Mouse (Mus musculus): ENCODE results near the gene Hacl1. TPM values are rescaled to one million over a fixed set of nuclear protein-coding genes. Genes with fewer than 3 reads are reported as not detected.

The Hacl1 gene
- total RNA-seq, 2 experiments from 2014 or later = 10.9 to 12.3 TPM

DNA sequence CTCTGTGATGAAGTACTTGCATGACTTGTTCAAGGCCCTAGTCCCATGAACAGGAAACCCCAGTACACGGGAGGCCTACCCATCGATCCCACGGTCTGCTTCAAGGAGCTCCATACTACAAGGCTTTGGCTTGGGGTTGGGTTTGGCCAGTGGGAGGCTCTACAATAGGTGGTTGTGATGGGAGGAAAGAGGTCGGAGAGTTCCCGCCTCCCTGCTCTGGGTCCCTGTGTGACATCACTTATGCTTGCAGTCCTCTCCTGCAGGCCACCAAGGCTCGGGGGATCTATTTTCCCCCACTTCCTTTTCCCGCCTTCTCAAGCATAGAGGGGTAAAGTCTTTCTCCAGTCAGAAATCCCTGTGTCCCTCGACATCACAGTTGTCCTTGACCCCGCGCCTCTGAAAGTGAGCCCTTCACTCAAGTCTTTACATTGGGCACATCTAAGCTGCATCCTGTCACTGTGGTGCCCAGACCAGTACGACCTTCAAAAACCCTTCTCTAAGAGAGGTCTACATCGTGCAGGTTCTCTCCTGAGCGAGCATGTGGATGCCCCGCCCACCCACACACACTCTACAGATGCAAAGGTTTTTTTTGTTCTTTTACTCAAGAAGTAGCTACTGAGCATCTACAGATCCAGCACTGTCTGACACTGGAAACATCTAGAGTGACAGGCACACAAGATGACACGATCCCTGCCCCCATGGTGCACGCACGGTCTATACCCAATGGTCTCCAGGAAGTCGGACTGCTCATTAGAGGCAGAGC is 66.0 kb downstream of the Hacl1 start:
- DNase-seq = no peak

DNA sequence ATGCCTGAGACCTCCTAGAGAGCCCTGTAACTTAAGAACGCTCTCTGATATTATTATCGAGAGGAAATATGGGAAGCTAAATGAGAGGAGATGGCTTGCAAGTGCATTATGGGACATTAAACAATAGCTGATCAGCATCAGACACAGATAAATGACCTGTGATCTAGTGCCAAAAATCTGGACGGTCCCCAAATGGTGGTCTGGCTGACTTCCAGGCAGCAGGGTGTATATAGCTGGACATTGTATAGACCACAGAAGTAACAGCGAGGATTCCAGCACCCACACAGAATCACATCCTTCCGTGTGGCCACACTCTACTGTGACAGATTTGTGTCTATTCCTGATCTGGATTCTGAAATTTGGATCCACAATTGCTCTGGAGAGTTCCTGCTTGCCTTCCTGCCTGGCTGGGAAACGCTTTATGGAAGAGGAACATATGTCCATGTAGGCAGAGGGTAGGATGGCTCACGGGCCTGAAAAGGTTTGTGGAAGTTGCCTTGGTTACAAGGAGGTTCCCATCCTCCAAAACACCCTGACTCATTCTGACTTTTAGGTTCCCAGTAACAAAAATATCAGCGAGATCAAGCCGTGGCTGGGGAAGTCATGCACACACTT is 68.4 kb downstream of the Hacl1 start:
- no peak for DNase-seq

- DNase-seq = no peak
Observed at GRCm38 (mm10) chr14:31571419-31571818, 69.7 kb downstream of the Hacl1 start.

GRCm38 (mm10) chr14:31570131-31570951 is 70.7 kb downstream of the Hacl1 start:
- DNase-seq = no peak

- no peak for DNase-seq
Observed at GRCm38 (mm10) chr14:31569151-31569631, 71.9 kb downstream of the Hacl1 start.

GRCm38 (mm10) chr14:31565478-31566212 is 75.4 kb downstream of the Hacl1 start:
- no peak for DNase-seq

- peak; percentile 29 for DNase-seq
Observed at GRCm38 (mm10) chr14:31564452-31565179, 76.5 kb downstream of the Hacl1 start.

DNA sequence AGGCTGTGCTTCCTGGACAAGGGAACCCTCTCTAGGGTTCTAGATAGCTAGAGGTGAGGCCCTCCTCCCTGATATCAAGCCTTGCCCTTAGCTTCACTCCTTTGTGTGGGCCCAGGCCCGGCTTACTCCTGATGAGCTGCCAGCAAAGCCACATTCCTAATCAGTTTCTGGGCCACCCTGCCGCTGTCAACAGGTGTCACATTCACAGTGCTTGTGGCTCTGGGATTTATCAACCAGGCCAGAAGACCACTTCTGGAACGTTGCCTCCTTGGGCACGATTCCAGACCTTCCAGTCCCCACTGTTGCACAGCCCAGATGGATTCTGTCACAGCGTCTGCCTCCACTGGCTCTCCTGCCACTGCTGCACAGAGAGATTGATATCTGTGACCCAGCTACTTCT is 80.2 kb downstream of the Hacl1 start:
- DNase-seq = peak; percentile 46

- no peak for DNase-seq
Observed at GRCm38 (mm10) chr14:31559216-31559615, 81.9 kb downstream of the Hacl1 start.

- DNase-seq = no peak
Observed at GRCm38 (mm10) chr14:31557784-31558183, 83.3 kb downstream of the Hacl1 start.

DNA sequence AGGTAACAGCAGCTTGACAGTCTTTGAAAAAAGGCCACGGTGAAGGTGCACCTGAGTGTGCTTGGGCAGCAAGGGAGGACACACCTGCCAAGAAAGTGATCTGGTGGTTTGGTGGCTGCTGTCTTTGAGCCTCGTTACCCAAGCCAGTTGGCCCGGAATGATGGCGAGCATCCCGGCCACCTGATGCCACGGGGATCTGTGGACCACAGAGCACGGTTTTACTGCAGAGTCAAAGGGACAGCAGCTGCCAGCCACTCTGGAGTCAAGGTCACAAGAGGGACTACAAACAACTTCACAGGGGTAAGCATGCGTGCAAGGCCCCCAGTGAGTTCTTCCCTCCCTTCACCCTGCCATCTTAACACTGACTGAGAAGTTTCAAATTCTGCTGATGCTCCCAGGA is 83.8 kb downstream of the Hacl1 start:
- DNase-seq = peak; percentile 63

- DNase-seq = no peak
Observed at GRCm38 (mm10) chr14:31556526-31557260, 84.4 kb downstream of the Hacl1 start.

- peak; percentile 39 for DNase-seq
Observed at GRCm38 (mm10) chr14:31555963-31556434, 85.1 kb downstream of the Hacl1 start.

DNA sequence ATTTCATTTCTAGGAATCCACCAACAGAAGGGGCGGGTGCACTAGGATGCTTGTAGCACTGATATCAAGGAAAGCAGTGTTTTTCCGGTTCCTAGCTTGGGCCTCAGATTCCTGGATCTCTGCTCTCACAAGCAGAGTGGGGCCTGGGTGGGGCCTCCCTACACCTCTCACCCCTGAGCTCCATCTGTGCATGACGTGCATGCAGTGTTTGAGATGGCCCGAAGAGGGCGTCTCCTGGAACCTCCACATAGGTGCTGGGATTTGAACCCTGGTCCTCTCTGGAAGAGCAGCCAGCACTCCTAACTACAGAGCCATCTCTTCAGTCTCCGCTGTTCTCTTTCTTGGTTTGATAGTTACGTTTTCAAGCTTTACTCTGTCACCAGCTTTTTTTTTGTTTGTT is 86.1 kb downstream of the Hacl1 start:
- DNase-seq = no peak

Other genes starting within 250 kb of the Hacl1 start
- 10 to 100 TPM; 76.2 to 81.0 TPM for gene Sh3bp5, start 205.2 kb downstream of the Hacl1 start, total RNA-seq (2021)
- 10 to 100 TPM; 15.0 to 24.5 TPM for gene Eaf1, start 146.9 kb downstream of the Hacl1 start, total RNA-seq (2021)
- gene Mettl6, start 146.2 kb downstream of the Hacl1 start, total RNA-seq (2021) = 10 to 100 TPM; 13.3 to 16.4 TPM
- 10 to 100 TPM in 1 of 2 experiments, 1 to 10 TPM in 1; 8.9 to 10.2 TPM for gene Colq, start 49.9 kb downstream of the Hacl1 start, total RNA-seq (2021)
- gene Gm49387, start 408 bp downstream of the Hacl1 start, total RNA-seq (2021) = under 1 TPM in 1 of 2 experiments, not detected in 1; 0.56 TPM
- gene Btd, start 258 bp downstream of the Hacl1 start, total RNA-seq (2021) = 10 to 100 TPM; 11.0 to 11.1 TPM
- 10 to 100 TPM; 53.2 to 53.4 TPM for gene Ankrd28, start 189.4 kb upstream of the Hacl1 start, total RNA-seq (2021)

Measured in gastrocnemius, postnatal 10 days (tissue).